Mouse (Mus musculus): ENCODE data around the gene Nek6.

Nek6 gene

GRCm38 (mm10) chr2:38509004-38509719, 2.3 kb upstream of the Nek6 start:
- DNase-seq (ENCODE audit: extremely low read depth, insufficient read length, low spot score) = no peak

DNA sequence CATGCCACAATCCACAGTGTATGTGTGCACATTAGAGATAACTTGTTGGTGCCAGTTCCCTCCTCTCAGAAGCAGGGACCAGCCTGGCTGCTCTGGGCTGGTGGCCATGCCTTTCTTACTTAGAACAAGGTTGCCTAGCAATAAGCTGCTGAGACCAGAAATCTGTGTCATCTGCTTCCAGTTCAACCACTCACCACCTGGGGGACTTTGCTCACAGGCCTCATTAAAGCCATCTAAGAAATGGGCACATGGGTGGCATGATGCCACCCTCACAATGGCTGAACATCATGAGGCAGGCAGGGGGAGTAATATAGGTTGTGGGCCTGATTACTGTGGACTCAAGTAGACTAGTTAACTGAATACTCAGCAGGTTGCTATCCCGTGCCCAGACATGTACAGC, 1.3 kb upstream of the Nek6 start:
- no peak for DNase-seq (ENCODE audit: extremely low read depth, insufficient read length, low spot score)

GRCm38 (mm10) chr2:38512308-38513182, 1.1 kb downstream of the Nek6 start:
- DNase-seq (ENCODE audit: extremely low read depth, insufficient read length, low spot score) = peak; percentile 74

DNA sequence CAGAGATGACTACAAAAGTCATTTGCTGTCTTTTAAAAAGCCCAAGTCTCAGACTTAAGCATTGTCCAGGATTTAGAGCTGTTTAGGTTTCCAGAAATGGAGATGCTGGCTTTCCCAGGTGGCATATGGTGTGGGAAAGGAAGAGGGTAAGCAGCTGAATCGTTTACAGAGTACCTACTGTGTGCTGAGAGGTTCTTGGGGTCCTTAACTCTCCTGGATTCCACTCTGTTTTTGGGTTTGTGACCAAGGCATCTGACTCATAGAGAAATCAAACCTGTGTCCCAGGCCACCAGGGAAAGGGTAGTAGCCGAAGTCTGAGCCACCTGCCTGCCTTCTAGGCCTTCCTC, 1.7 kb downstream of the Nek6 start:
- no peak for DNase-seq (ENCODE audit: extremely low read depth, insufficient read length, low spot score)

DNA sequence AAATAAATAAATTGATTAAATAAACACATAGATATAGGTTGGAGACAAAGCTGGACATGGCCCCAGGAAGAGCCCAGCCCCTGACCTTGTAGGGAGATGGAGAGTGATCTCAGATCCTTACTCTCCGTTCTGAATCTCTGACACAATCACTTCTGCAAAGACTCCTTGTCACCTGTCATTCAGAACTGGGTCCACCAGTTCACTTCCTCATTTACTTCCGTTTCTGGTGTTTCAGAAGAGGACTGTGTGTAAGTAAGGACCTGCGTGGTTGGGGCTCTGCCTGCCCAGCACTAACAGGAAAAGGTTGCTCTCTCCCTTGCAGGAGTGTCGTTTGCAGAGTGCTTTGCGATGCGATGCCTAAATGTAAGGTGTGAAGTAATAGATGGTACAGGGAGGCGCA, 3.0 kb downstream of the Nek6 start:
- no peak for DNase-seq (ENCODE audit: extremely low read depth, insufficient read length, low spot score)

GRCm38 (mm10) chr2:38515446-38515845, 4.0 kb downstream of the Nek6 start:
- DNase-seq (ENCODE audit: extremely low read depth, insufficient read length, low spot score) = no peak

DNA sequence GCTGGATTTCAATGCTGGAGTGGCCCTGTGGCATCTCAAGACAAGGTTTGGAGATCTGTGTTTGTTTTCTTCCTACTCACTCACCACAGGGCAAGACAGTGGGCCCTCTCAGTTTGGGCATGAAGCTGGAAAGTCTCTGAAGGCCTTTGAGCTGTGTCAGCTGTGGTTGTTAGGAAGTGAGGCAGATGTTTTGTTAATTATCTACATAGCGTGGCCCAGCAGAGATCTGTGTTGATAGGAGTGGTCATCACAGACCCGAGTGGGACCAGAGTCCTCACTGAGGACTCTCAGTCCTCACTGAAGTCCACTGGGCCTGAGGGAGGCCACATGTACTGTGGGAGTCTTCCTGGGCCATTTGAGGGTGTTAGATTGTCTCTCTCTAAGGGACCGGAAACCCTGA, 5.0 kb downstream of the Nek6 start:
- no peak for DNase-seq (ENCODE audit: extremely low read depth, insufficient read length, low spot score)

GRCm38 (mm10) chr2:38517045-38517444, 5.6 kb downstream of the Nek6 start:
- DNase-seq (ENCODE audit: extremely low read depth, insufficient read length, low spot score) = no peak

DNA sequence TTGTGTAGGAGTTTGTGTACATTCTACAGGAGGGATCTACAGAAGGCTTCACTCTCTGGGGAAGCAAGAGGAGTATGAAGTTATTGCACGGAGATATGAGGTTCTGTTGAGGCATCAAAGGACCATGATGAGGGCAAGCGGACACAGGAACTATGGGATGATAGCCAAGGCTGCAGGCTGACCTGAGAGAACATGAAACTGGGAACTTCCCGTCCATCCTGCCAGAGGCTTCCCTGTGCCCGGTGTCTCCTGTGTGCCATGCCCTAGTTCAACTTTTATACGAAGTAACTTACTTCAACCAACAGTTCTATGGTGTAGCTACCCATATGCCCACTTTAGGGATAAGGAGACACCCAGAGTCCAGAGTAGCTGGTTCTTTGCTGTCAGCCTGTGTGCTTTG, 7.3 kb downstream of the Nek6 start:
- DNase-seq (ENCODE audit: extremely low read depth, insufficient read length, low spot score) = no peak

DNA sequence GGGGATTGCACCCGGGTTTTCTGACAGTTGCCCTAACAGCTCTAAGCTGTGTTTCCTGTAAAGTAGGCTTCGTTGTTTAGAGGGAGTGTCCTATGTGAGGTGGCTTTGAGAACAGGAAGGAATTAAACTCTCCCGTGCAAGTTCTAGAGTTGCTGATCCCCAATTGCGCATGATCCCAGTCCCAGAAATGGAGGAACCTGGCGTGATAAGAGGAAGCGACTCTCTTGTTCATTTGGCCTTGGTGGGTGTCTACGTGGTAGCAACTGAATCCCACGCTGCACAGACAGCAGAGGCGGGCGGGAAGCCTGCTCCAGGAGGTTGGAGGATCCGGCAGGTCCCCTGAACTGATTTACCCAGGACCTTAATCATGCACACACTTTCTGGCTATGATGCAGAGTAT, 8.5 kb downstream of the Nek6 start:
- DNase-seq (ENCODE audit: extremely low read depth, insufficient read length, low spot score) = no peak

GRCm38 (mm10) chr2:38521618-38522017, 10.2 kb downstream of the Nek6 start:
- DNase-seq (ENCODE audit: extremely low read depth, insufficient read length, low spot score) = no peak

- DNase-seq (ENCODE audit: extremely low read depth, insufficient read length, low spot score) = no peak
Observed at GRCm38 (mm10) chr2:38522354-38522753, 10.9 kb downstream of the Nek6 start.

DNA sequence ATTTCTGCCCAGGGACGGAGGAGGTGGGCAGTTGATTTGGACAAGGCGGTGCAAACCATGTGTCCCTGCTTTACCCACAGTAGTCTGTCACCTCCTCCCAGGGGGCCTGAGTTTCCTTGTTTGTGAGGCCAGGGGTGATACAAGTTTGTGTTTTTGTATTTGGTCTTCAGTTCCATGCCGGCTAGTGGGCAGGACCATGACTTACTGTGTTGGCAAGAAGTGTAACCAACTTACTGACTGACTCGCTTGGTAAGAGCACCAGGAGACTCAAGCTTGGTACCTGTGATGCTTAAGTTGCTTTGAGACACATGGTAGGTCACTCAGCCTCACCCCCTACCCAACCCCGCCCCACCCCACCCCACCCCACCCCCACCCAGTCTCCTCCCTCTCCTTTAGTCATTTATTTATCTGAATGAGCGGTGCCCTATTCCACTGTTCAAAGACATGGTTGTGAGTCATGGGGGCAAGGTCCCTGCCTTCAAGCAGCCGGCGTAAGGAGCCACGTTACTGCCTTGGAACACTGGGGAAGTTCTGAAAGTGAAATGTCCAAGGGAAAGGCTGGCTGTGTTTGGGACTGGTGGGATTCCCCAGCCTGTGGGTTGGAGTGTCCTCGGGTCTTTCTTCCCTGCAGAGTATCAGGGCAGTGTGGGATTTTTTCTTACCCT, 12.5 kb downstream of the Nek6 start:
- DNase-seq (ENCODE audit: extremely low read depth, insufficient read length, low spot score) = peak; percentile 57

- no peak for DNase-seq (ENCODE audit: extremely low read depth, insufficient read length, low spot score)
Observed at GRCm38 (mm10) chr2:38525034-38525433, 13.6 kb downstream of the Nek6 start.

DNA sequence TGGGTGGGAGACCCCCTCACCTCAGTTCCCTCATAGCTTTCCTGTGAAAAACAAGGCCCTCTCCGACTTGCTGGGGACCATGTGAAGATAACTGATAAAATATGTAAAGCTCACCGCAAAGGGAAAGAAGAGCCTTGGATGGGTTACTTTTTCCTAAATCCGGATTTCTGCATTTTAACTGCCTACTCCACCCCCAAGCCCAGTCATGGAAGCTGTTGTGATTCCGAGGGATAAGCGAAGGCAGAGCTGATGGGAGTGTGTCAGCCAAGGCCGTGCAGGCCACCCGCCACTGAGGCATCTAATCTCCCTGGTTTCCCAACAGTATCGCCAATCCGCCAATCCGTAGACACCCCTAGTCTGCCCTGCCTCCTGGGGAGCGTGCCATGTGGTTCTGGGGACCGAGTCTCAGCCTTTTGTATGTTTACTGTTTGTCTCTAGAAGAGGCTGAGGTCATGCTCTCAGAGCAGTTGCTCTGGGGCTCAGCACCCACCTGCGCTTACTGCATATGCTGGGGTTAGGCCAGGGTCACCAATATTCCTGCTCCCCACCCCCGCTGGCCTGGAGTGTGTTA, 18.2 kb downstream of the Nek6 start:
- DNase-seq (ENCODE audit: extremely low read depth, insufficient read length, low spot score) = no peak

DNA sequence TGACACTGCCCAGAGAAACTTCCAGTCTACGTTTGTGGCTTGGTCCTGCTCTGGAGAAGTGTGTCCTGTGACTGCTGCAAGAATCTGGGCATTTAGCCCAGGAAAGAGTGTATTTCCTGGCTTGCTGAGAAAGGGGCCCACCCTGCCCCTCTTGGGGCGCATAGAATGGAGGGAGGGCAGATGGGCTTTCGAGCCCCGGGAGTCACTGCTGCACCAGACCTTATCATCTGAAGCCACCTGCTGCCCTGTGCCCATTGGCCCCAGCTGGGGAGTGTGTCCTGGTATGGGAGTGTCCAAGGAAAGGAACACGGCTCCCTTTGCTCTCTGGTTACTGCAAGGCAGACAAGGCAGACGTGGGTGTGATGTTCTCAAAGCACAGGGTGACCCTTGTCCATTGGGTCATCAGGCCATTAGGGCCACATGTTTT, 19.5 kb downstream of the Nek6 start:
- DNase-seq (ENCODE audit: extremely low read depth, insufficient read length, low spot score) = peak; percentile 54

GRCm38 (mm10) chr2:38533322-38533721, 21.9 kb downstream of the Nek6 start:
- DNase-seq (ENCODE audit: extremely low read depth, insufficient read length, low spot score) = peak; percentile 35

GRCm38 (mm10) chr2:38533767-38534166, 22.3 kb downstream of the Nek6 start:
- DNase-seq (ENCODE audit: extremely low read depth, insufficient read length, low spot score) = no peak

GRCm38 (mm10) chr2:38534241-38534940, 22.9 kb downstream of the Nek6 start:
- DNase-seq (ENCODE audit: extremely low read depth, insufficient read length, low spot score) = no peak

DNA sequence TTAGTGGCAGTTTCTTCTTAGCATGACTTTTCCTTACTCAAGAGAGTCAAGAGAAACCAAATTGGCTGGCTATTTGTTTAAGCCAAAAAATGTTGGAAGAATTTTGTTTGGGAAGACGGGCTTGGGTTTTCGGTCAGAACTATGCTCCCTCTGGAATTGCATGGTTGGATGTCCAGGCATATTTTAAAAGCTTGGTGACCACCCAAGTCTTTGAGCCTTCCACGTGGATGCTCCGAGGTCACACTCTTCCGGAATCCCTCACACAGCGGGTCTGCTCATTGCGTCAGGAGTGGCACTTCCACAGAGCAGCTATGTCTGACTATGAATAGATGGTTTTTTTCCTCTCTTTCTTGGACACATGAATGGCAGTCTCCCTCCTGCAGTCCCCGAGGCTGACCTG, 23.6 kb downstream of the Nek6 start:
- no peak for DNase-seq (ENCODE audit: extremely low read depth, insufficient read length, low spot score)

Data from 3134 (cell line).